Mouse (Mus musculus) mature B cell (primary cell): ENCODE measurements around the gene Dnah17.

Experiments
- in situ Hi-C: fragments of 300-500 bp; cut with MboI; formaldehyde crosslinking; loops from 2 replicates; pipeline ENCODE4 v1.14.3; 2019

Gene Dnah17

GRCm38 (mm10) chr11:118024111-118024510 lies 106.3 kb downstream of the Dnah17 start:
- in situ Hi-C loops = loop anchor here (10.0 kb wide), 1 partner anchor 109 kb away; no protein-coding TSS in a partner anchor

GRCm38 (mm10) chr11:118023475-118023874 lies 107.0 kb downstream of the Dnah17 start:
- in situ Hi-C loops = loop anchor here (10.0 kb wide), 1 partner anchor 109 kb away; no protein-coding TSS in a partner anchor

GRCm38 (mm10) chr11:118021806-118022205 lies 108.6 kb downstream of the Dnah17 start:
- in situ Hi-C loops = loop anchor here (10.0 kb wide), 1 partner anchor 107 kb away; no protein-coding TSS in a partner anchor

- in situ Hi-C loops = no loop called here
These were observed 112.1 kb downstream of the Dnah17 start for GRCm38 (mm10) chr11:118018328-118018727.

GRCm38 (mm10) chr11:118015381-118016145 lies 114.9 kb downstream of the Dnah17 start:
- in situ Hi-C loops = no loop called here

GRCm38 (mm10) chr11:118014391-118014995 lies 115.9 kb downstream of the Dnah17 start:
- in situ Hi-C loops = no loop called here

GRCm38 (mm10) chr11:118013339-118013738 lies 117.1 kb downstream of the Dnah17 start:
- in situ Hi-C loops = no loop called here

GRCm38 (mm10) chr11:118012595-118012994 lies 117.8 kb downstream of the Dnah17 start:
- in situ Hi-C loops = no loop called here

GRCm38 (mm10) chr11:118009865-118010571 lies 120.4 kb downstream of the Dnah17 start:
- in situ Hi-C loops = no loop called here

- in situ Hi-C loops = no loop called here
These were observed 121.6 kb downstream of the Dnah17 start for GRCm38 (mm10) chr11:118008843-118009242.

GRCm38 (mm10) chr11:118008144-118008805 lies 122.2 kb downstream of the Dnah17 start:
- in situ Hi-C loops = no loop called here

- in situ Hi-C loops = no loop called here
These were observed 122.8 kb downstream of the Dnah17 start for GRCm38 (mm10) chr11:118007460-118008143.

- in situ Hi-C loops = no loop called here
These were observed 126.2 kb downstream of the Dnah17 start for GRCm38 (mm10) chr11:118004217-118004616.

- in situ Hi-C loops = no loop called here
These were observed 126.7 kb downstream of the Dnah17 start for GRCm38 (mm10) chr11:118003718-118004117.

GRCm38 (mm10) chr11:118003176-118003575 lies 127.3 kb downstream of the Dnah17 start:
- in situ Hi-C loops = no loop called here

- in situ Hi-C loops = no loop called here
These were observed 129.7 kb downstream of the Dnah17 start for GRCm38 (mm10) chr11:118000565-118001215.

- in situ Hi-C loops = no loop called here
These were observed 130.4 kb downstream of the Dnah17 start for GRCm38 (mm10) chr11:118000083-118000482.

GRCm38 (mm10) chr11:117999260-117999934 lies 131.0 kb downstream of the Dnah17 start:
- in situ Hi-C loops = no loop called here

- in situ Hi-C loops = no loop called here
These were observed 132.1 kb downstream of the Dnah17 start for GRCm38 (mm10) chr11:117998356-117998755.

- in situ Hi-C loops = no loop called here
These were observed 133.3 kb downstream of the Dnah17 start for GRCm38 (mm10) chr11:117997085-117997484.
